ENCODE assay signal across 7 mouse cellular contexts in genomic region chr6:34994692-34995091, GRCm38 (mm10). TPM values are rescaled to one million over a fixed set of nuclear protein-coding genes. Genes with fewer than 3 reads are reported as not detected.
A peak's percentile ranks its signal among the peaks of the same experiment; 100 is the strongest.
DNase-seq lines count a peak whose midpoint lies in the region; ATAC-seq and TF ChIP-seq lines count a peak whose summit lies in the region.

No protein-coding gene starts in this region.

- no peak for TF ChIP-seq POLR2A in thymus, adult 2 months (IDR thresholded peaks at IDR 0.05; ENCODE audit: control insufficient read depth, extremely low read depth, insufficient read depth, low read length, poor library complexity)

- peak overlapping the region; percentile 32 for H3K4me3 ChIP-seq in thymus, adult 2 months (ENCODE audit: control insufficient read depth, insufficient read depth, low read length)
- H3K4me3 ChIP-seq in heart, embryonic 11.5 days (ENCODE audit: low read depth, low read length): no peak overlapping the region
- H3K4me3 ChIP-seq in liver, embryonic 13.5 days (replicated peaks): peak overlapping the region; percentile 41

- no peaks in the 10 kb centered on the region for H3K9me3 ChIP-seq in heart, embryonic 11.5 days (replicated peaks; ENCODE audit: control insufficient read depth, low read length)
- no peaks in the 10 kb centered on the region for H3K9me3 ChIP-seq in liver, embryonic 13.5 days (replicated peaks)

- H3K9ac ChIP-seq in heart, embryonic 11.5 days (ENCODE audit: low read depth, low read length): no peak overlapping the region
- H3K9ac ChIP-seq in liver, embryonic 13.5 days: no peak overlapping the region

- H3K27ac ChIP-seq in thymus, adult 2 months (ENCODE audit: control insufficient read depth, insufficient read depth, low read length): no peak overlapping the region
- no peak overlapping the region for H3K27ac ChIP-seq in heart, embryonic 11.5 days (ENCODE audit: low read depth, low read length)
- no peak overlapping the region for H3K27ac ChIP-seq in liver, embryonic 13.5 days

- no peak for TF ChIP-seq CTCF in thymus, adult 2 months (IDR thresholded peaks at IDR 0.05; ENCODE audit: borderline replicate concordance, control insufficient read depth, extremely low read depth, insufficient read depth, low read length, poor library complexity)

- 4% methylated on average over 5 of the region's 5 CpGs for WGBS in thymus, adult 2 months
- 54% methylated on average over 5 of the region's 5 CpGs for WGBS in heart, embryonic 11.5 days (ENCODE audit: insufficient replicate concordance)
- 25% methylated on average over 5 of the region's 5 CpGs for WGBS in liver, embryonic 13.5 days (ENCODE audit: insufficient replicate concordance)

- peak; percentile 27 for DNase-seq in thymus, adult 2 months
- DNase-seq in thymus, postnatal 4 days: no peak
- no peak for DNase-seq in liver, embryonic 13.5 days
- DNase-seq in urinary bladder, postnatal 36 days (ENCODE audit: low spot score in 2 of 2): no peak
- DNase-seq in right cerebral cortex, postnatal 36 days (ENCODE audit: low spot score in 2 of 2): no peak
- no peak for DNase-seq in spleen, postnatal 36 days (ENCODE audit: low spot score in 2 of 2)

- H3K27me3 ChIP-seq in thymus, adult 2 months (ENCODE audit: control insufficient read depth, insufficient read depth, low read length): no peaks in the 10 kb centered on the region
- 0 out of 2 replicates have a peak, but pooled peaks cover 2% of the 10 kb centered on the region for H3K27me3 ChIP-seq in heart, embryonic 11.5 days (ENCODE audit: control insufficient read depth, insufficient read depth, low read length)
- H3K27me3 ChIP-seq in liver, embryonic 13.5 days: 0 out of 2 replicates have a peak, but pooled peaks cover 7% of the 10 kb centered on the region

- no peaks in the 10 kb centered on the region for H3K36me3 ChIP-seq in thymus, adult 2 months (ENCODE audit: control insufficient read depth, insufficient read depth, low read length)
- no peaks in the 10 kb centered on the region for H3K36me3 ChIP-seq in heart, embryonic 11.5 days (ENCODE audit: control insufficient read depth, insufficient read depth, low read length)
- H3K36me3 ChIP-seq in liver, embryonic 13.5 days: no peaks in the 10 kb centered on the region

- peaks cover 20% of the 10 kb centered on the region for H3K4me1 ChIP-seq in thymus, adult 2 months (replicated peaks; ENCODE audit: control insufficient read depth, insufficient read depth, low read length)
- peaks cover 5% of the 10 kb centered on the region; the same call in 1 of the 2 replicates for H3K4me1 ChIP-seq in heart, embryonic 11.5 days (ENCODE audit: control insufficient read depth, insufficient read depth, low read length)
- H3K4me1 ChIP-seq in liver, embryonic 13.5 days (replicated peaks): peaks cover 9% of the 10 kb centered on the region

- no peak for ATAC-seq in heart, embryonic 11.5 days (replicated peaks; ENCODE audit: insufficient number of reproducible peaks, low FRiP score, low TSS enrichment)
- peak; percentile 45 for ATAC-seq in liver, embryonic 13.5 days (ENCODE audit: low read depth)

- peak overlapping the region; percentile 60 for H3K4me2 ChIP-seq in heart, embryonic 11.5 days
- H3K4me2 ChIP-seq in liver, embryonic 13.5 days: peak overlapping the region; percentile 65

RNA-seq across cellular contexts. Expression of gene Slc23a4, which starts 6.5 kb away (rescaled TPM):
- 8.1 and 11.1 TPM in 2 replicates for polyA plus RNA-seq in thymus, adult 2 months (2012; rRNA removed)
- polyA plus RNA-seq in heart, embryonic 11.5 days (2014; fragmentation: Nextera tagmentation; extraction: Ambion mirVana): 0.17 and 0.18 TPM in 2 replicates
- 0.14 and 0.17 TPM in 2 replicates for polyA plus RNA-seq in liver, embryonic 13.5 days (2015; fragmentation: Nextera tagmentation; extraction: Ambion mirVana)
